Mouse (Mus musculus): ENCODE measurements around the gene Dck.

DNA sequence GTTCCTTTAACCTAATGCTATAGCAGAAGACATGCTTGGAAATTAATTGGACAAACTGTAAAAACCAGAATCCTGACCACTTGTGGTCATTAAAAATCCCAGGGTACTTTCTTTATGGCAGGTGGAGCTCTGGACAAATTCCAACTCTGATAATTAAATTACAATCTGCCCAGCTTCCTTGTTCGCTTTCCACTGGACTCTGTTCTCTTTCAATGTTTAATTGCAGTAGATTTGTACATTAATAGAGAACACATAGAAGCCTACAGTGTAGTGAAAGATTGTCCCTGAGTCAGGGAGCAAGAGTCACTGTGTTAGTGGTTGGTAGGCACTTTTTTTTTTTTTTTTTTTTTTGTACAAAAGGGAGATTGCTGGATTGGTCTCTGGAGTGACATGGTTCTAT lies 56.7 kb downstream of the Dck start:
- TF ChIP-seq CTCF (IDR thresholded peaks at IDR 0.05; ENCODE audit: low read depth) (no peak), EP300 (IDR thresholded peaks at IDR 0.05; ENCODE audit: low read depth) (no peak)
